Comparison of ENCODE assay signal across 8 mouse cellular contexts in genomic region chr7:132800868-132801267, GRCm38 (mm10). TPM values are rescaled to one million over a fixed set of nuclear protein-coding genes. Genes with fewer than 3 reads are reported as not detected.
DNase-seq lines count a peak whose midpoint lies in the region; ATAC-seq lines count a peak whose summit lies in the region.
"Had no signal": no experiment of that assay in that cellular context is flagged by ENCODE, and none has a peak within 500 bp of the region (broad histone marks: within the 10 kb centered on the region; RNA-seq: fewer than 3 reads in every experiment).

No protein-coding gene starts in this region.

- peaks cover 4% of the 10 kb centered on the region; the same call in 1 of the 2 replicates for H3K36me3 ChIP-seq in heart, embryonic 10.5 days
- no peaks in the 10 kb centered on the region for H3K36me3 ChIP-seq in midbrain, embryonic 15.5 days (replicated peaks)

- DNase-seq in heart, embryonic 10.5 days (ENCODE audit: low spot score): no peak
- DNase-seq in heart, adult 9 months (ENCODE audit: low spot score in 2 of 2): no peak
- DNase-seq in cerebellum, adult 11-12 months: peak; percentile 20
- peak; percentile 25 to 37 for DNase-seq in cerebellum, postnatal 25 days
- DNase-seq in kidney, postnatal 10 days: peak; percentile 49
- DNase-seq in MN1 (ENCODE audit: low spot score): no peak

- H3K27me3 ChIP-seq in heart, embryonic 10.5 days (ENCODE audit: insufficient read depth, poor library complexity, severe bottlenecking): no peaks in the 10 kb centered on the region
- H3K27me3 ChIP-seq in midbrain, embryonic 15.5 days (replicated peaks): no peaks in the 10 kb centered on the region

- H3K9ac ChIP-seq in midbrain, embryonic 15.5 days: no peak overlapping the region
- H3K9ac ChIP-seq: hindbrain, embryonic 14.5 days had no signal

- peak overlapping the region; percentile 82 for H3K27ac ChIP-seq in heart, embryonic 10.5 days
- H3K27ac ChIP-seq in midbrain, embryonic 15.5 days: no peak overlapping the region
- H3K27ac ChIP-seq: hindbrain, embryonic 14.5 days had no signal

- H3K4me3 ChIP-seq in heart, embryonic 10.5 days: no peak overlapping the region
- no peak overlapping the region for H3K4me3 ChIP-seq in midbrain, embryonic 15.5 days

- H3K4me2 ChIP-seq in midbrain, embryonic 15.5 days: no peak overlapping the region
- H3K4me2 ChIP-seq: hindbrain, embryonic 14.5 days had no signal

- ATAC-seq in midbrain, embryonic 15.5 days (replicated peaks): no peak

- WGBS in heart, embryonic 10.5 days: 74% methylated on average over 10 of the region's 10 CpGs
- WGBS in midbrain, embryonic 15.5 days: 76% methylated on average over 10 of the region's 10 CpGs

- no peaks in the 10 kb centered on the region for H3K9me3 ChIP-seq in heart, embryonic 10.5 days
- H3K9me3 ChIP-seq in midbrain, embryonic 15.5 days: no peaks in the 10 kb centered on the region

- H3K4me1 ChIP-seq in heart, embryonic 10.5 days: peaks cover 69% of the 10 kb centered on the region
- H3K4me1 ChIP-seq in midbrain, embryonic 15.5 days: peaks cover 5% of the 10 kb centered on the region

RNA-seq across cellular contexts. Expression of gene Fam53b, which starts 12.8 kb away (rescaled TPM):
- polyA plus RNA-seq in heart, embryonic 10.5 days (2016; fragmentation: Nextera tagmentation; extraction: Ambion mirVana): 17.7 and 18.4 TPM in 2 replicates
- polyA plus RNA-seq in midbrain, embryonic 15.5 days (2015; fragmentation: Nextera tagmentation; extraction: Ambion mirVana): 15.4 and 15.7 TPM in 2 replicates

RNA-seq across cellular contexts. Expression of gene Eef1akmt2, which starts 51.6 kb away (rescaled TPM):
- 44.1 and 54.1 TPM in 2 replicates for polyA plus RNA-seq in heart, embryonic 10.5 days (2016; fragmentation: Nextera tagmentation; extraction: Ambion mirVana)
- polyA plus RNA-seq in midbrain, embryonic 15.5 days (2015; fragmentation: Nextera tagmentation; extraction: Ambion mirVana): 83.9 and 88.1 TPM in 2 replicates

RNA-seq across cellular contexts. Expression of gene Abraxas2, which starts 58.2 kb away (rescaled TPM):
- polyA plus RNA-seq in heart, embryonic 10.5 days (2016; fragmentation: Nextera tagmentation; extraction: Ambion mirVana): 26.9 and 28.0 TPM in 2 replicates
- 36.1 and 38.7 TPM in 2 replicates for polyA plus RNA-seq in midbrain, embryonic 15.5 days (2015; fragmentation: Nextera tagmentation; extraction: Ambion mirVana)

Comparison
In these comparisons a context has a peak if more than half of its experiments do, and no peak if none do; other contexts are left out.
1. DNase-seq: peak in cerebellum, adult 11-12 months (single experiment), cerebellum, postnatal 25 days (2 of 2) and kidney, postnatal 10 days (single experiment); none in heart, embryonic 10.5 days (single experiment), heart, adult 9 months (0 of 2) and MN1 (single experiment).